Mouse (Mus musculus): ENCODE measurements around the gene Kcnj12.

Gene Kcnj12

GRCm38 (mm10) chr11:61022550-61023391 is at the start of gene Kcnj12:
TSS of gene Kcnj12 (plus strand) at chr11:61022564.
- no peak for DNase-seq (ENCODE audit: extremely low read depth, low read depth, low spot score)

- no peak for DNase-seq (ENCODE audit: extremely low read depth, low read depth, low spot score)
Measured at GRCm38 (mm10) chr11:60975097-60975496, 47.3 kb upstream of the Kcnj12 start.

- no peak for DNase-seq (ENCODE audit: extremely low read depth, low read depth, low spot score)
Measured at GRCm38 (mm10) chr11:60976234-60976633, 46.1 kb upstream of the Kcnj12 start.

- peak; percentile 33 for DNase-seq (ENCODE audit: extremely low read depth, low read depth, low spot score)
Measured at GRCm38 (mm10) chr11:60976742-60977141, 45.6 kb upstream of the Kcnj12 start.

- DNase-seq (ENCODE audit: extremely low read depth, low read depth, low spot score), result no peak
Measured at GRCm38 (mm10) chr11:60977153-60977552, 45.2 kb upstream of the Kcnj12 start.

- DNase-seq (ENCODE audit: extremely low read depth, low read depth, low spot score), result no peak
Measured at GRCm38 (mm10) chr11:60978658-60979057, 43.7 kb upstream of the Kcnj12 start.

GRCm38 (mm10) chr11:60979788-60980187 is 42.6 kb upstream of the Kcnj12 start:
- no peak for DNase-seq (ENCODE audit: extremely low read depth, low read depth, low spot score)

- no peak for DNase-seq (ENCODE audit: extremely low read depth, low read depth, low spot score)
Measured at GRCm38 (mm10) chr11:60981693-60982486, 40.5 kb upstream of the Kcnj12 start.

GRCm38 (mm10) chr11:60984912-60985558 is 37.3 kb upstream of the Kcnj12 start:
- no peak for DNase-seq (ENCODE audit: extremely low read depth, low read depth, low spot score)

GRCm38 (mm10) chr11:60990428-60990827 is 31.9 kb upstream of the Kcnj12 start:
- DNase-seq (ENCODE audit: extremely low read depth, low read depth, low spot score), result no peak

- no peak for DNase-seq (ENCODE audit: extremely low read depth, low read depth, low spot score)
Measured at GRCm38 (mm10) chr11:61002736-61003135, 19.6 kb upstream of the Kcnj12 start.

GRCm38 (mm10) chr11:61004046-61004445 is 18.3 kb upstream of the Kcnj12 start:
- no peak for DNase-seq (ENCODE audit: extremely low read depth, low read depth, low spot score)

- no peak for DNase-seq (ENCODE audit: extremely low read depth, low read depth, low spot score)
Measured at GRCm38 (mm10) chr11:61004781-61005180, 17.6 kb upstream of the Kcnj12 start.

GRCm38 (mm10) chr11:61005345-61005744 is 17.0 kb upstream of the Kcnj12 start:
- no peak for DNase-seq (ENCODE audit: extremely low read depth, low read depth, low spot score)

- DNase-seq (ENCODE audit: extremely low read depth, low read depth, low spot score), result no peak
Measured at GRCm38 (mm10) chr11:61011736-61012294, 10.5 kb upstream of the Kcnj12 start.

- no peak for DNase-seq (ENCODE audit: extremely low read depth, low read depth, low spot score)
Measured at GRCm38 (mm10) chr11:61016866-61017398, 5.4 kb upstream of the Kcnj12 start.

- DNase-seq (ENCODE audit: extremely low read depth, low read depth, low spot score), result no peak
Measured at GRCm38 (mm10) chr11:61021129-61021528, 1.2 kb upstream of the Kcnj12 start.

- no peak for DNase-seq (ENCODE audit: extremely low read depth, low read depth, low spot score)
Measured at GRCm38 (mm10) chr11:61021676-61022549, 451 bp upstream of the Kcnj12 start.

- DNase-seq (ENCODE audit: extremely low read depth, low read depth, low spot score), result no peak
Measured at GRCm38 (mm10) chr11:61023416-61024200, 1.2 kb downstream of the Kcnj12 start.

Measured in fat pad, adult 2 months (tissue).